Mouse (Mus musculus): ENCODE data around the gene Safb. TPM values are rescaled to one million over a fixed set of nuclear protein-coding genes. Genes with fewer than 3 reads are reported as not detected.
"Not testable (repeated sequence)": the region's sequence is repeated elsewhere in the genome, so short reads cannot be mapped to it uniquely, and the experiment has no call there.

The Safb gene
- polyA plus RNA-seq, 1 experiment from 2014 or later: 83.6 TPM

DNA sequence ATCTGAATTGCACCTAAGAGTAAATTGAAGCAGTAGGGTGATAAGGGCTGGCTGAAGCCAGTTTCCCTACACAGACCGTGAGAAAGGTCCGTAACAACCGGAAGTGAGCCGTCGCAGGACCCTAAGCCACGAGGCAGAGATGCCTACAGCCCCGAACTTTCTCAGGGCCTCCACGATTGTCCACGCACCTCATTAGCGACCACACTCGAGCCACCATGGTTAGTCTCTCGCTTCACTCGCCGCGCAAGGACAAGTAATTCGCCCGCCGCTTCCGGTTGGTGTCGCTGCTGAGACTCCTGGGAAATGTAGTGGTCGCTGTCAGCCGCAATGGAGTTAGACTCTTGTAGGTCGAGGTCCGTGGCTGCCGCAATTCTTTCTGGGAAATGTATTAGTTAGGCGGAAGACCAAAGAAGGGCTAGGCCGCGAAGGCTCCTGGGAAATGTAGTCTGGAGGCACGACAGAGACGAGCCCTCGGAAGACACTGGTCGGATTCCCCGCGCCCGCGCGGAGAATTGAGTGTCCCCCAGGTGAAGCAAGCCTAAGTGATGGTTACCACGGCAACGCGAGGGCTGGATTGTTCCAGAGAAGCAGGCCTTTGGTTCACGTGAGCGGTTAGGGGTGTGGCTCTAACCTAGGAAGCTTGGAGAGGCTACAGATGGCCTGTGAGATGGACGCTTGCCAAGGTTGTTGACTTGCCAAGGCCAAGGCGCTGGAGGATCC is 25.0 kb downstream of the Safb start, which contains the start of gene 2410015M20Rik:
TSS of gene 2410015M20Rik (minus strand) at position 320 of the 720 bp plus-strand sequence.
- DNase-seq (ENCODE audit: low spot score): peak; percentile 95

DNA sequence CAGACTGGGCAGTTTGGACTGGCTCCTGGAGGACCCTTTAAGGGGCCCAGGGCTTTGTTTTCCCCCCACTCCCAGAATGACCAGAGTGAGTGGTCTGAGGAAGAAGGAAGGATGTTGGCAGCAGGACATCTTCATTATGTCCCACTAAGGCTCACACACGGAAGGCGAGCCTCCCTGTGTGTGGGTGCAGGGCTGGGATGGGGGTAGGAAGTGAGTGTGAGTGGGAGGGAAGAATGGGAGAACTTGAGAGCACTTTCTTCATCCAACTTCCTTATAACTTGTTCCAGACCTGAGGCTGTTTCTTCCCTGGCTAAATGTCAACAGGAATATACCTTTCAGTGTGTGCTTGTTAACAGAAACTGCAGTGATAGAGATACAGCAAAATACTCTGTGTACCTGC is 26.7 kb downstream of the Safb start:
- DNase-seq (ENCODE audit: low spot score): no peak

DNA sequence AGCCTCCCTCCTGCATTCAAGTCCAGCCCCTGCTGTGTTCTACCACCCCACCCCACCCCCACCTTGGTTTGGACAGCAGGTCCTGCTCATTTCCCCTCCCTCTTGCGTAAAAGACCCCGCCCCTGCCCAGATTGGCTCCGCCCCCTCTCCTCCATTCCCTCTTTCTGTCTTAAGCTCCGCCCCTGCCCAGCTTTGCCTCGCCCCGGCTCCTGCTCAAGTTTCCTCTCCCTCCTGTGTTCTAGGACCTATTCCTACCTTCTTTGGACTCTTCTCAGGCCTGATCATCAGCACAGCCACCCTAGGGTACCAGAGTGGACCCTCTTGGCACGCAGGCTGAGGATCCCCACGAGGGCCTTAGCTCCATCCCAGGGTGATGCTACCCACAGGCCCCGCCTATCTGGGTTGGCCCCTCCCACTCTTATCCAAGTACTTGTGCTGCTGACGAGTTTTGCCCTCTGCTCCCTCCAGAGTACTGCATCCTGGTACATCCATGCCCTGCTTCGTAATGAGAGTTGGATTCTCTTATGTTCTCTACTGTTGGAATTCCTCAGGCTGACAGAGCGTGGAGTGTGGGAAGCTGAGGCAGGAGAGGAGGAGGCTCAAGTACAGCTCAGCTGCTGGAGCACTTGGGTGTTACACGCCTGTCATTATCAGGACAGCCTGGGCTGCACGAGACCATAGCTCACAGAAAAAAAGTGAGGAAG is 27.4 kb downstream of the Safb start:
- peak; percentile 19 for DNase-seq (ENCODE audit: low spot score)

DNA sequence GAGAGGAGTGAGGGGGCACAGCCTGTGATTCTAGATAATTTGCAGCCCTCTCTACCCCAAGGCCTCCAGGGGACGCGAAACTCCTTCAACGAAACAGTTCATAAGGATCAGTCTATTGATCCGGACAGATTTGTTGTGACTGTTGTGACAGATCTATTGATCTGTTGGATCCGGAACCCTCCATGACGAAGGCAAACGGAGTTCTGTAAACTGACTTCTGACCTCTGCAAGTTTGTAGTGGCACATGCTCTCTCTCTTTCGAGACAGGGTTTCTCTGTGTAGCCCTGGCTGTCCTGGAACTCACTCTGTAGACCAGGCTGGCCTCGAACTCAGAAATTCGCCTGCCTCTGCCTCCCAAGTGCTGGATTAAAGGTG is 27.9 kb downstream of the Safb start:
- not testable (repeated sequence) for DNase-seq (ENCODE audit: low spot score)

DNA sequence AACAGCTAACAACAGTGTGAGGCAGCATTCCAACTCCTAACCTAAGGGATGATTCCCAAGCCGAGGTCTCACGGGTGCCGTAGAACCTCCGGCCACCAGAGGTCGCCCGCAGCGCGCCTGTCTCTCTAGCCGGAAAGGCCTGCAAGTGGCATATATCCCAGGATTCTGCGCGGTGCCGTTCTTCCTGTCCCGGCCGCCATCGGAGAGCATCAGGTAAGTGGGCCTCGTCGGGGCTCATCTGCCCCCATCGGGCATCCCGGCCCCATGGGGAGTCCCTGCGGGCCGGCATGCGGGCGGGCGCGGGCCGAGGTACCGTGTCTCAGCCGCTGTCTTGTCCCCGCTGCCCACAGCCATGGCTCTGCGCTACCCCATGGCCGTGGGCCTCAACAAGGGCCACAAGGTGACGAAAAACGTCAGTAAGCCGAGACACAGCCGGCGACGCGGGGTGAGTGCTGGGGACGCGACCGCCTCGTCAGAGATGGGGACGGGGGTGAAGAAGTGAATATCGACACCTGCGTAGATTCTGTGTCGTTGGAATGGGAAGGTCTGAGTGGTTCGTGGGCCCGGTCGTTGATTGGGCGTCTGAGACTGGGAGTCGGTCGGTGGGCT is 28.7 kb downstream of the Safb start, which contains the start of gene Rpl36:
TSS of gene Rpl36 (plus strand) at position 181 of the 609 bp plus-strand sequence.
- peak; percentile 90 for DNase-seq (ENCODE audit: low spot score)

DNA sequence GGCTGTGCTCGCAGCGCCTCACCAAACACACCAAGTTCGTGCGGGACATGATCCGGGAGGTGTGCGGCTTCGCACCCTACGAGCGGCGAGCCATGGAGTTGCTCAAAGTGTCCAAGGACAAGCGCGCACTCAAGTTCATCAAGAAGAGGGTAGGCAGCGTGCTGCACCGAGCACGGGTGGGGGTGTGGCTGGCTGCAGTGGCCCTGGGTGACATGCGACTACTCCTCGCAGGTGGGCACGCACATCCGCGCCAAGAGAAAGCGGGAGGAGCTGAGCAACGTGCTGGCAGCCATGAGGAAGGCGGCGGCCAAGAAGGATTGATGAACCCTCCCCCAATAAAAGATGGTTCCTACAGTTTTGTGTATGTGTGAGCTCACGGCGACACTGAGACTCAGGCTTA is 29.3 kb downstream of the Safb start:
- DNase-seq (ENCODE audit: low spot score): not testable (repeated sequence)

DNA sequence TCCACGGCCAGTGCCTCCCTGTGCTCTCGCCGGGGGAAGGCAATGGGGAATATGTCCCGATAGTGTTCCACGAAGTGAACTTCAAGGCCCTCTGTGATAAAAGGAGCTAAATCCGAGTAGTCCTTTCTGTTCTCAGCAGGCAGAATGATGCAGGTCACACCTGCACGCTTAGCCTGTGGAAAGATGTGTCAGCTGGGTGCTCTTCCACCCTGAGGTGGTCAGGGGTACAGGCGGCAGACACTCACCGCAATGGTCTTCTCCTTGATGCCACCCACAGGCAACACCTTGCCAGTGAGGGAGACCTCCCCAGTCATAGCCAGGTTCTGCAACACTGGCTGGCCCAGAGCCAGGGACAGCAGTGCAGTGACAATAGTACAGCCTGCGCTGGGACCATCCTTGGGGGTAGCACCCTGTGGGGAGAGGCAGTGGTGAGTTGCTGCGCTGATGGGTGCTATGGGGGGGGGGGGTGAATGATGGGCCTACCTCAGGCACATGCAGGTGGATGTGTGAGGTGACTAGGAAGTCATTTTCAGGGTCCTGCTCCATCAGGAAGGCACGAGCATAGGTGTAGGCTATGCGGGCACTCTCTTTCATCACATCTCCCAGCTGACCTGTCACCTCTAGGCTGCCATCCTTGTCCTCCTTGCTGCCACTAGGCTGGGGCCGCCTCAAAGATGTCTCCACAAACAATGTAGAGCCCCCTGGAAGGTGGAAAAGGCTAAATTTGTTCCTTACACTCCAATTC is 29.9 kb downstream of the Safb start:
- no peak for DNase-seq (ENCODE audit: low spot score)

DNA sequence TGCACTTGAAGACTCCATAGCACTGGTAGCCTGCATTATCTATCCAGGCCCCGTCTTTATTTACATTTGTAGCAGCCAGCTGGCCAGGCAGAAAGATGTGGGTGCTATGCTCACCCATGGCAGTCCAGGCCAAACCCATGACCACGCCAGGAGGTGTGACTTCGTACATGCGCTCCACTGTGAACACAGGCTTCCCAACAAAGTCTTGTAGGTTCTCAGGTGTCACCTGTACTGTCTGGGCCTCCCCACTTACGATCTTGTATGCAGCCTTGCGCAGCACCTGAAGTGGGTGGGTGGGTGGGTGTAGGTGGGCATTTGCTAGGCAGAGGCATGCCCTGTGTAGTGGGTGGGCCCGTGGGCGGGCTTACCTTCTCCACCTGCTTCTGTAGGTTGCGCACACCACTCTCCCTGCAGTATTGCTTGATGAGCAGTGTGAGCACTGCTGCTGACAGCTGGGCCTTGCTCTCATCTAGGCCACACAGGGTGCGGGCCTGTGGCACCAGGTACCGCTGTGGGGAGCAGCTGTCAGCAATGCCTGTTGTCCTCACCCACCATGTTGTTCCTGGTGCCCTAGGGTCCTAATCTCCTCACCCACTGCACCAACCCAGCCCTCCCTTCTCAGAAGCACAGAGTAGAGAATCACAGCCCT is 30.6 kb downstream of the Safb start:
- DNase-seq (ENCODE audit: low spot score): no peak

DNA sequence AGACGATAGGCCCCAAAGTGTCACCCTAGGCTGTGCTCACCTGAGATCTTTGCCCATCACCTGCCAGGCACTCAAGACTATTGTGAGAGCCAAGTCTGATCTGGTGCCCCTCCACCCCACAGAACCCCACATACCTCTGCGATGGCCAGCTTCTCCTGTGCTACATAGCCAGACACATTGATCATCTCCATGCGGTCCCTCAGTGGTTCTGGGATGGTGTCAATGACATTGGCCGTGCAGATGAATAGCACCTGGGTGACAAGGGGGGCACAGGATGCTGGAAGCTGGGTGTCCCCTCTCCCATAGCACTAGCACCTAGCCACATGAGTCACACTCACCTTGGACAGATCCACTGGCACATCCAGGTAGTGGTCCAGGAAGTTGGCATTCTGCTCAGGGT is 31.2 kb downstream of the Safb start:
- no peak for DNase-seq (ENCODE audit: low spot score)

DNA sequence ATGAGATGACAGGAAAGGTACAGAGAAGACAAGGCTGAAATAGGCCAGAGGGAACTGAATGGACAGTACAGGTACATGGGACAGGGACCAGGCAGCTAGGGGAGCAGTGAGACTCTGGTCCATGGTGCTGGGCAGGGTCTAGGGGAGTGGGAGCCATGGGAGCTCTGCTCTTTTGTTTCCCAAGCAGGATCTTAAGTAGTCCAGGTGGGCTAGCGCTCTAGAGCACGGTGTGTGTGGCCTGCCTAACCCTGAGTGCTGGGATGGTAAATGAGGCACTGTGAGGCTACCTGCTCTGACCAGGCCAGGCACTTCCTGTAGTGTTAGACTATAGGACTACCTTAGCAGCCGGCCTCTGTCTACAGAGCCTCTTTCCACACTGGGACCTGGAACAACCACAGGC is 32.1 kb downstream of the Safb start:
- DNase-seq (ENCODE audit: low spot score): no peak

DNA sequence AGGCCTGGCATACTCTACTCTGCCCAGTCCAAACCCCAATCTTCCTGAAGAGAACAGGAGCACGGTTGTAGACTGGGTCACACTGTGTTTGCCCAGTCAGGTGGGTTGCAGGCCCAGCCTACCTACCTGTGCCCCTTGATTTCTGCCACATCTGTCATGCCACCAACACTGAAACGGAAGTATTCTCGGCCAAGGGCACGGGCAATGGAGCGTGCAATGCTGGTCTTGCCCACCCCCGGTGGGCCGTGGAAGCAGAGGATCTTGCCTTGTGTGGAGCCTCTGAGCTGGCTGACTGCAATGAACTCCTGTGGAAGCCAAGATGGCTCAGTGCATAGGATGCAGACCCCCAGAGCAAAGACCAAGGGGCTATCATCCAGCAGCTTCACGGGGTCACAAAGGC is 33.0 kb downstream of the Safb start:
- no peak for DNase-seq (ENCODE audit: low spot score)

DNA sequence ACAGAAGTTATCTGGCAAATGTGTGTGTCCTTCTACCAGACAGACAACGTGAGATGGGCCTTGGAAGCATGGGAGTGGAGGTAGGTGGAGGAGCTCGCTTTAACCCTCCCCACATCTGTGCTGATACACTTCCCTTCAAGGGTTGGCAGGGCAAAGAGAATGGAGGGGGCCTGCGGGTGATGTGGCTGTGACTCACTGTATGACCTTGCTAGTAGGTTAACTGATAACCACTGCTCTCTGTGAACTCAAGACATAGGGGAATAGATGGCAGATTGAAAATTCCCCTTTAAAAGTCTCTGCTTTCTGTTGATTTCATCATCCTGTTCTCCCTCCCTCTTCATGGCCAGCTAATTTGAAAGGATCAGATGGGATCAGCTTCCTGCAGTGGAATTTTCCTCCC is 40.9 kb downstream of the Safb start:
- no peak for DNase-seq (ENCODE audit: low spot score)

DNA sequence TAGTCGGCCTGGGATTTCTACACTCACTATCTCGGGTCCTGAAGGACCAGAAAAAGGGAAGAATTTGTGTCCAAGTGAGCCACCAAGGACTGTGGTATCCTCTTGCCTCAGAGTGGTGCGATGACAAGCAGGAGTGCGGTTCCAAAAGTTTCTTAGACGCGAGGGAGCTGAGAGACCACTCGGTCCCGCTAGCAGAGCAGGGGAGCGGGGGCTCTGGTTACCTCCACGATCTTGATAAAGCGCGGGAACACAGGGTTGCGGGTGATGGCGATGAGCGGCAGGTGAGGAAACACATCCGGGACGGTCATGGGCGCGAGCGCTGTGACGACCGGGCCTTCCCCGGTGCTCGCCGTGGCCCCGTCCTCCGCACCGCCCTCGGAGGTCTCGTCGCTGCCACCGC is 41.6 kb downstream of the Safb start:
- DNase-seq (ENCODE audit: low spot score): no peak

DNA sequence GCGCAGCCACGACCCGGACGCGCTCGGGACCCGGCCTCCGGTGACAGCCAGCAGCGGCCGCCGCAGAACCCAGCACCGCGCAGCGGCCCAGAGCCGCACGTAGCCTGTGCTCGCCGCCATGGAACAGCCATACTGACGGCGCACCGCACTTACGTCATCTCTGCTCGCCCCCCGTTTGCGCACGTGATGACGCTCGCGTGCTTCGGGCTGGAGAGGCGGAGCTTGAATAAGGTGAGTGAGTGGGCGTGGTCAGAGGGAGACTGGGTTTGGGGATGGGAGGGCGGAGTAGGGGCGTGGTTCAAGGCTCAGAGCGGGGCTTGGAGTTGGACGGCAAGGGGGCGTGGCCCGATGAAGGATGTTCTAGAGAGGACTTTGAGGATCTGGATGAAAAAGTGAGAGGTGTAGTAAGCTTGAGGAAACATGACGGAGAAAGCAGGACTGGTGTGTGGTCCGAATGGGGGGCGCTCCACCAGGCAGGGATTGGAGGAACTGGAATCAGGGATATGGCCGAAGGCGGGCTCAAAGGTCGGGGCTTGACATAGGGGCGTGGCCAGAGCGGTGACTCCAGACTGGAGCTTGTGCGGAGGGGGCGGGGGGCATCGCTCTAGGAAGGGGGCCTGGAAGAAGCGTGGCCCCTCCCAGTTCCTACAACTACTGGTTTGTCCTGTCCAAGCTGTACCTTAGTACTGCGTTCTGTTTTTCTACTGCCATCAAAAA is 42.3 kb downstream of the Safb start, which contains the start of gene Lonp1:
TSS of gene Lonp1 (minus strand) at position 134 of the 717 bp plus-strand sequence.
- peak; percentile 99 for DNase-seq (ENCODE audit: low spot score)

DNA sequence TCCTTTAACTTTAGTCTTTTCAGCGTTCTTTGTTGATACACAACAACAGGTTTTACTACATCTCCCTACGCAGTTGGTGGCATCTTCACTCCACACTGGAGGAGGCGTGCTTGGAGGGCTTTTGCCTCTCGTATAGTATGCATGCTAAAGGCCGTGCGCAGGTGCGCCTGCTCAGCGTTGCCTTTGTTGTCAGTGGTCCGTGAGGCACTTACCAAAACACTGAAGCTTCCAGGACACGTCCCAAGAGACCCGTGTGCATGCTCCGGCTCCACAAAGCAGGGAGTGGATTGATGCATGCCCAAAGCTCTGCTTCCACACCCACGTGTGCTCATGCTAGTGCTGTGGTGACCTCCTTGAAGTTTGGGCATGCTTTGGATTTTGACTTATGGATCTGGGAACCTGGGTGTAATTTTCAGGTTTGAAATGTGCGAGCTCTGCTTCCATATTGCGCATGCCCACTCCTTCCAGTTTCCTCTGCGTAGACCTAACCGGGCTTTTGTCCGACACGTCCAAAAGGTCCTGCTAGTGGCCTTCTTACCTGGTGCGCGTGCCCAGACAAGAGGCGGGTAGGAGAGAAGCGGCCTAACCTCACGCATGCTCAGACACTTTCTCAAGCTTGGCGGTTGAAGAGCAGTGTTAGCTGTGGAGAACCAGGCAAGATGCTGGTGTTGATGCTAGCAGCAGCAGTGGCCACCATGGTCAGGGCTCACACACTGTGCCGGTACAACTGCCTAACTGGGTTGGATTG is 43.1 kb downstream of the Safb start, which contains the start of gene Catsperd:
TSS of gene Catsperd (plus strand) at position 614 of the 748 bp plus-strand sequence.
- peak; percentile 35 for DNase-seq (ENCODE audit: low spot score)

DNA sequence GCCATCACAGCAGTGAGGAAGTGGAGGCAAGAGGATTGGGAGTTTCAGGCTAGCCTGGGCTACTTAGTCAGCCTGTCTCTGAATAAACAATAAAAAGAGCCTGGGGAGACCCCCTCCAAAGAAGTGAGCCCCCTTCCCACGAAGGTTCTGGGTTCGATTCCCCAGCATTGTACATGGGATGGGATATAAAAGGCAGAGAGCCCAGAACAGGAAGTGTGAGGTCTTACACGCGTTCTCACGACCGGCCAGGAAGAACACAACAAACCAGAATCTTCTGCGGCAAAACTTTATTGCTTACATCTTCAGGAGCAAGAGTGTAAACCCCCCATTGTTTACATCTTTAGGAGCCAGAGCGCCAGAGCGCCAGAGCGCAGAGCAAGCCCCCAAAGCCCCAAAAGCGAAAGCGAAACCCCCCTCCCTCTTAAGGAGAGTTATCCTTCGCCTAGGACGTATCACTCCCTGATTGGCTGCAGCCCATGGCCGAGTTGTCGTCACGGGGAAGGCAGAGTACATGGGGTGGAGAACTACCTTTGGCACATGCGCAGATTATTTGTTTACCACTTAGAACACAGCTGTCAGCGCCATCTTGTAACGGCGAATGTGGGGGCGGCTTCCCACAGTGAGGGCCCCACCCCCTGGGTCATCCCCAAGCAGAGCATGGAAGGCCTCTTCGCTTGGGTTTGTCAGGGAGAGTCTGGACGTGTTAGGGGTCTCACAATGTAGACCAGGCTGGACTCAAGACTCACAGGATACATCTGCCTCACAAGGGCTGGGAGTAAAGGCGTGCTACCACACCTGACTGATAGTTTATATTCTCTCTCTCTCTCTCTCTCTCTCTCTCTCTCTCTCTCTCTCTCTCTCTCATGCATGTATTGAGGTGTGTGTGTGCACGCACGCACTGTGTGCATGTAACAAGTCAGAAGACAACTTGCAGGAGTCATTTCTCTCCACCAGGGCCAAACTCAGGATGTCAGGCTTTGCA is 45.5 kb downstream of the Safb start:
- not testable (repeated sequence) for DNase-seq (ENCODE audit: low spot score)

DNA sequence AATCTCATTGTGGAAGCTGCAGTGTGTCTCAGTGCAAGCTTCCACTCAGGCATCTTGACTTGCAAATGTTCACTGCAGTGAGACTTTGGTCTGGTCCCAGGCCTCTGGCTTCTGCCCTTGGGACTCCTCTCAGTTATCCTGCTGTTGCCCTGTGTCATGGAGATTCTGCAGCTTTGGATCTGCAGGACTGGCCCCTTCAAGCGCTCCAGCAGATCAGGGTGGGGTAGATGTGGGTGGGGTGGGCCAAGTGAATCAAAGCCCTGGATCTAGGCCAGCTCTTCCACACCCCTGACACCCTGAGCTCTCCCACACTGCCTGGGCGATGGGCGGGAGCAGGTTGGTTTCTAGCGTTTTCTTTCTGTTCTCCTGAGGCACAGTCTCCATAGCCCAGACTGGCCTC is 47.2 kb downstream of the Safb start:
- no peak for DNase-seq (ENCODE audit: low spot score)

DNA sequence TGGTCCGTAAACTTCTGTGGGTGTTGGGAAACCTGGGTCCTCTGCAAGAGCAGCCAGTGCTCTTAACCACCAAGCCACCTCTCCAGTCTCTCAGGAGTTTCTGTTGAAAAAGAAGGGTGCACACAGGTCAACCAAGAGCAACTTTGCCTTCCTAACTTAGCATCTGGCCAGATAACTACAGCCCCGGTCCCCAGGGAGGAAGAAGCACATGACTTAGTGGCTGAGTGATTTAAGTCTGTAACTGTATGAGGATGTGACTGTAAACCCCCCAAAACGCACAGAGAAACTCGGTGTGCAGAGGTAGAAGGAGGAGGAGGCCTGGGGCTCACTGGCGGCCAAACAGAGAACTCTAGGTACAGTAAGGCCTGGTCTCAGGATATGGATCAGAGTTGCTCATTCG is 49.4 kb downstream of the Safb start:
- DNase-seq (ENCODE audit: low spot score): no peak
